Mouse (Mus musculus): ENCODE results near the gene B4galt5. TPM values are rescaled to one million over a fixed set of nuclear protein-coding genes. Genes with fewer than 3 reads are reported as not detected.

Gene B4galt5
- polyA plus RNA-seq, 1 experiment from 2014 or later: 7.6 TPM

DNA sequence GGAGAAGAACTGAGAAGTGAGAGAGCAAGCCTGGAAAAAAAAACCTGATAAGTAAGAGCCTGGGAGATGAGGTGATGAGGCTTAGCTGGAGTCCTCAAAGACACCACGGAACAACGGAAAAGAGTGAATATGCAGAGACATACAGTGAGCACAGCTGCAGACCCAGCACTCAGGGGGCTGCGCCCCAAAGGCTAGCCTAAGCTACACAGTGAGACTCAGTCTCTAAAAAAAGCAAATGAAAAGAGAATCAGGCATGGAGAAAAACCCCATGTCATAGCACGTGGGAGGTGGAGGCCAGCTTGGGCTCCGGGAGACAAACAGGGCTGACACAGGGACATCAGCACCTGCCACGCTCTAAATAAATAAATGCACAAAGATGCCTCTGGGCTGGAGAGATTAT lies 94.2 kb downstream of the B4galt5 start:
- Histone ChIP-seq H3K4me1 (peaks cover 20% of the 10 kb centered on the region), H3K36me3 (no peaks in the 10 kb centered on the region), H3K4me2 (no peak overlapping the region), H3K4me3 (no peak overlapping the region), H3K9me3 (no peaks in the 10 kb centered on the region), H3K27me3 (no peaks in the 10 kb centered on the region), H3K27ac (no peak overlapping the region), H3K9ac (no peak overlapping the region)
- ATAC-seq (ENCODE audit: insufficient number of reproducible peaks, insufficient read depth, low FRiP score, low TSS enrichment, low read depth): no peak
- 75% methylated on average over 6 of the region's 6 CpGs for WGBS

DNA sequence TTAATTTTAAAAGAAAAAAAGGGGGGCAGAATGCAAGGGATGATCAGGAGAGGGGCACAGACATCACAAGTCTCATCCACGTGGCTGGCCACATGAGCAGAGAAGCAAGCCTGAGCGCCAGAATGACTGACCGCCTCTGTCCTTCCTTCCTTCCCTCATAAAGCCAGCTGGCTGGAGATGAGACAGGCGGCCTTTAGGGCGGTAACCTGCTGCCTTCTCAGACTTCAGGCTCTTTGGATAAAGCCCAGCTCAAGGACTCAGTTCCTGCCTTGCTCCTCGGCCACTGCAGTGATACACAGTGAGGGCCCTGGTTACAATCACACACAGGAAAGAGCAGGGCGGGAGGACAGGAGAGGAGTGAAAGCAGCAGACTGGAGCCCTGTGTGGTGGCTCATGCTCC lies 94.8 kb downstream of the B4galt5 start:
- Histone ChIP-seq H3K4me1 (peaks cover 23% of the 10 kb centered on the region), H3K9me3 (no peaks in the 10 kb centered on the region), H3K27me3 (no peaks in the 10 kb centered on the region), H3K27ac (no peak overlapping the region), H3K4me2 (no peak overlapping the region), H3K36me3 (no peaks in the 10 kb centered on the region), H3K9ac (no peak overlapping the region), H3K4me3 (no peak overlapping the region)
- ATAC-seq (ENCODE audit: insufficient number of reproducible peaks, insufficient read depth, low FRiP score, low TSS enrichment, low read depth): no peak
- 65% methylated on average over 7 of the region's 7 CpGs for WGBS

GRCm38 (mm10) chr2:167253476-167253875 lies 95.5 kb downstream of the B4galt5 start:
- Histone ChIP-seq H3K27ac (no peak overlapping the region), H3K9me3 (no peaks in the 10 kb centered on the region), H3K9ac (no peak overlapping the region), H3K4me3 (no peak overlapping the region), H3K4me1 (peaks cover 23% of the 10 kb centered on the region), H3K27me3 (no peaks in the 10 kb centered on the region), H3K36me3 (no peaks in the 10 kb centered on the region), H3K4me2 (no peak overlapping the region)
- ATAC-seq (ENCODE audit: insufficient number of reproducible peaks, insufficient read depth, low FRiP score, low TSS enrichment, low read depth): no peak
- WGBS: 80% methylated on average over 5 of the region's 5 CpGs

DNA sequence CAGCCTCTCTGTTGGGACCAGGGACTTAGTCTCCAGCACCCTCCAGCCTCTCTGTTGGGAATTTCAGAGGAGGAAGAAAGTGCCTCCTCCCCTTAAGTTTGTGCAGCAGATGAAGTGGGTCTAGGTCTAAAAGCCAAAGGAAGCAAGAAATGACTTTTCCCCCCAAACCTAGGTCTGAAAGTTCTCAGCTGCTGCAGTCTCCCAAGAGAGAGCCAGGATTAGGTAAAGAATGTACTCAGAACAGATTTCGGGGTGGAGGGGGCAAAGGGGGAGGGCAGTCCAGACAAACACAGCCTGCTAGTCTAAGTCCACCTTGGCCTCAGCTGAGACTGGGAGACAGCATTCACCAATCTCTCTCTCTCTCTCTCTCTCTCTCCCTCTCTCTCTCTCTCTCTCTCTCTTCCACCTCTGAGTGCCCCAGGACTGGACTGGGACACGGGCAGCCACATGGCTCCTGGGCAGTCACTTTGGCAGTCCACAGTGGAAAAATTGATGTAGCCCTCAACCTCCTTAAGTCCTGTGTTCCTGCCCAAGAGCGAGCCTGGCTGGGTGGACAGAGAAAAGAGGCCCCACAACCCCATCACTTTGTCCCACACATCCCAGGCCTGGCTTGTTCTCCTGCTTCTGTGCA lies 96.8 kb downstream of the B4galt5 start:
- Histone ChIP-seq H3K27me3 (no peaks in the 10 kb centered on the region), H3K4me2 (no peak overlapping the region), H3K4me1 (peaks cover 23% of the 10 kb centered on the region), H3K4me3 (no peak overlapping the region), H3K36me3 (no peaks in the 10 kb centered on the region), H3K27ac (no peak overlapping the region), H3K9me3 (no peaks in the 10 kb centered on the region), H3K9ac (no peak overlapping the region)
- WGBS: 46% methylated on average over 3 of the region's 3 CpGs
- no peak for ATAC-seq (ENCODE audit: insufficient number of reproducible peaks, insufficient read depth, low FRiP score, low TSS enrichment, low read depth)

DNA sequence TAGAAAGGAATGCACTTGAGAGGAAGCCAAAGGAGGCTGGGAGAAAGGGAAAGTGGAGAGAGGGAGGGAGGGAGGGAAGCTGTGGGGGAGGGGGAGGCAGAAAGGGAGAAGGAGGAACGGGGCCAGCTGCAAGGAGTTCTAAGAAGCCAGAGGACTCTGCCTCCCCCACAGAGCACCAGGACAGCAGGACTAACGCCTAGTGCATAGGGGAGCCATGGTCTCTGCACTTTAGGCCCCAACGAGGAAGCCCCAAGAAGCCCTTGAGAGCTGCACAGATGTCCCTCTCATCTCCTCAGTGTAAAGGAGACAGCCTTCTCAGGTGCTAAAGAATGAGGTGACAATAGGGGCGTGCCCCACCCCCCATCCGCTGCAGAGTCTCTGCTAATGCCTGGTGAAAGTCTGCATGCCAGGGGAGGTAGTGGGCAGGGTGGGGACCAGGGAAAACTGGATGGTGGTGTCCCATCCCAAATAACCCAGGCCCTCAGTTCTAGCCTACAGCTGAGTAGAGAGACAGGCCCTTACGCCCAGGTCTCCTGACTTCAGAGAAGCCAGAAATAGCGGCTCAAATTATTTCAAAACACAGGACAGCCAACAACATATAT lies 98.1 kb downstream of the B4galt5 start:
- no peaks in the 10 kb centered on the region for H3K9me3 ChIP-seq
- no peaks in the 10 kb centered on the region for H3K36me3 ChIP-seq
- H3K4me1 ChIP-seq: peaks cover 23% of the 10 kb centered on the region
- WGBS: 30% methylated on average over 7 of the region's 7 CpGs
- peak overlapping the region; percentile 27 for H3K9ac ChIP-seq
- no peak overlapping the region for H3K4me3 ChIP-seq
- H3K27me3 ChIP-seq: no peaks in the 10 kb centered on the region
- no peak for ATAC-seq (ENCODE audit: insufficient number of reproducible peaks, insufficient read depth, low FRiP score, low TSS enrichment, low read depth)
- peak overlapping the region; percentile 33; the same call in 1 of the 2 replicates for H3K27ac ChIP-seq
- H3K4me2 ChIP-seq: no peak overlapping the region

- H3K27me3 ChIP-seq: no peaks in the 10 kb centered on the region
- H3K4me3 ChIP-seq: no peak overlapping the region
- no peak overlapping the region for H3K27ac ChIP-seq
- no peaks in the 10 kb centered on the region for H3K36me3 ChIP-seq
- H3K4me2 ChIP-seq: no peak overlapping the region
- ATAC-seq (ENCODE audit: insufficient number of reproducible peaks, insufficient read depth, low FRiP score, low TSS enrichment, low read depth): no peak
- peaks cover 23% of the 10 kb centered on the region for H3K4me1 ChIP-seq
- no peaks in the 10 kb centered on the region for H3K9me3 ChIP-seq
- WGBS: 51% methylated on average over 6 of the region's 11 CpGs
- H3K9ac ChIP-seq: no peak overlapping the region
Measured at GRCm38 (mm10) chr2:167250003-167250735, 98.8 kb downstream of the B4galt5 start.

- Histone ChIP-seq H3K36me3 (no peaks in the 10 kb centered on the region), H3K4me3 (no peak overlapping the region), H3K27ac (no peak overlapping the region), H3K4me1 (peaks cover 23% of the 10 kb centered on the region), H3K27me3 (no peaks in the 10 kb centered on the region), H3K9ac (no peak overlapping the region), H3K9me3 (peaks cover 4% of the 10 kb centered on the region; the same call in 1 of the 2 replicates), H3K4me2 (no peak overlapping the region)
- no peak for ATAC-seq (ENCODE audit: insufficient number of reproducible peaks, insufficient read depth, low FRiP score, low TSS enrichment, low read depth)
- WGBS: 49% methylated on average over 3 of the region's 3 CpGs
Measured at GRCm38 (mm10) chr2:167249591-167249990, 99.4 kb downstream of the B4galt5 start.

Other genes starting within 250 kb of the B4galt5 start
- 1.1 and 1.2 TPM in 2 replicates for gene Kcnb1, start 159.0 kb downstream of the B4galt5 start, polyA plus RNA-seq (2015; fragmentation: Nextera tagmentation; extraction: Ambion mirVana)
- 9.0 and 9.2 TPM in 2 replicates for gene Ptgis, start 108.6 kb downstream of the B4galt5 start, polyA plus RNA-seq (2015; fragmentation: Nextera tagmentation; extraction: Ambion mirVana)
- gene Slc9a8, start 72.5 kb upstream of the B4galt5 start, polyA plus RNA-seq (2015; fragmentation: Nextera tagmentation; extraction: Ambion mirVana): 21.7 and 22.5 TPM in 2 replicates
- gene Rnf114, start 143.5 kb upstream of the B4galt5 start, polyA plus RNA-seq (2015; fragmentation: Nextera tagmentation; extraction: Ambion mirVana): 88.4 and 91.9 TPM in 2 replicates
- 15.4 TPM in 2 replicates for gene Spata2, start 143.7 kb upstream of the B4galt5 start, polyA plus RNA-seq (2015; fragmentation: Nextera tagmentation; extraction: Ambion mirVana)
- 113 and 129 TPM in 2 replicates for gene Snai1, start 189.0 kb upstream of the B4galt5 start, polyA plus RNA-seq (2015; fragmentation: Nextera tagmentation; extraction: Ambion mirVana)